Mouse (Mus musculus) hindlimb bud, embryonic 11.5 days (tissue): ENCODE measurements around the gene Etfdh.
"Not testable (repeated sequence)": the region's sequence is repeated elsewhere in the genome, so short reads cannot be mapped to it uniquely, and the experiment has no call there.

Experiments used
- DNase-seq: peaks from one replicate; pipeline ENCODE4 v3.0.0-alpha.2; 2012; ENCODE audit warnings: low read depth, low spot score; ENCODE audit errors: extremely low spot score

Etfdh gene

GRCm38 (mm10) chr3:79577606-79578005 lies 51.7 kb downstream of the Etfdh start:
- DNase-seq, result no peak

GRCm38 (mm10) chr3:79576865-79577264 lies 52.4 kb downstream of the Etfdh start:
- no peak for DNase-seq

GRCm38 (mm10) chr3:79576468-79576816 lies 52.9 kb downstream of the Etfdh start:
- DNase-seq, result no peak

GRCm38 (mm10) chr3:79575576-79576467 lies 53.5 kb downstream of the Etfdh start:
- no peak for DNase-seq

- DNase-seq, result no peak
Measured at GRCm38 (mm10) chr3:79574336-79574735, 55.0 kb downstream of the Etfdh start.

GRCm38 (mm10) chr3:79573376-79573775 lies 55.9 kb downstream of the Etfdh start:
- not testable (repeated sequence) for DNase-seq

GRCm38 (mm10) chr3:79572399-79572798 lies 56.9 kb downstream of the Etfdh start:
- DNase-seq, result no peak

GRCm38 (mm10) chr3:79569351-79569681 lies 60.0 kb downstream of the Etfdh start:
- no peak for DNase-seq

- DNase-seq, result no peak
Measured at GRCm38 (mm10) chr3:79568629-79569350, 60.5 kb downstream of the Etfdh start.

- peak; percentile 75 for DNase-seq
Measured at GRCm38 (mm10) chr3:79567703-79568362, 61.5 kb downstream of the Etfdh start, which contains the start of gene Fnip2. Gene Fnip2, minus strand, starts transcription at chr3:79567796.

- DNase-seq, result no peak
Measured at GRCm38 (mm10) chr3:79566716-79567691, 62.3 kb downstream of the Etfdh start.

GRCm38 (mm10) chr3:79564875-79565606 lies 64.3 kb downstream of the Etfdh start:
- no peak for DNase-seq

GRCm38 (mm10) chr3:79563511-79563910 lies 65.8 kb downstream of the Etfdh start:
- no peak for DNase-seq

- no peak for DNase-seq
Measured at GRCm38 (mm10) chr3:79561784-79562715, 67.2 kb downstream of the Etfdh start.

GRCm38 (mm10) chr3:79560555-79560954 lies 68.7 kb downstream of the Etfdh start:
- no peak for DNase-seq

GRCm38 (mm10) chr3:79559773-79560045 lies 69.6 kb downstream of the Etfdh start:
- DNase-seq, result no peak

- DNase-seq, result no peak
Measured at GRCm38 (mm10) chr3:79559021-79559772, 70.1 kb downstream of the Etfdh start.

GRCm38 (mm10) chr3:79555061-79555460 lies 74.2 kb downstream of the Etfdh start:
- no peak for DNase-seq
